Mouse (Mus musculus) stomach, embryonic 14.5 days (tissue): ENCODE results near the gene Zfp503. TPM values are rescaled to one million over a fixed set of nuclear protein-coding genes. Genes with fewer than 3 reads are reported as not detected.

Experiments
- ATAC-seq: fragments of 200-750 bp; cut with Nextera tagmentation; 2 replicates; pipeline ENCODE4 v1.8.0; 2017; ENCODE audit warnings: low read depth, moderate TSS enrichment; ENCODE audit not compliant: insufficient number of reproducible peaks, insufficient read depth, low FRiP score
- H3K27ac ChIP-seq: fragments of 300-500 bp; sonication (generic); 2 replicates; pipeline ENCODE4 v1.5.1; 2014; ENCODE audit warnings: mild to moderate bottlenecking, low read length, moderate library complexity, mixed read lengths
- H3K27me3 ChIP-seq: fragments of 300-500 bp; sonication (generic); 2 replicates; pipeline ENCODE4 v1.6.1; 2014; ENCODE audit warnings: low read length, control low read depth, mixed read lengths; ENCODE audit not compliant: control insufficient read depth, insufficient read depth
- H3K36me3 ChIP-seq: fragments of 300-500 bp; sonication (generic); 2 replicates; pipeline ENCODE4 v1.6.1; 2014; ENCODE audit warnings: mild to moderate bottlenecking, control low read depth, low read length, moderate library complexity, mixed read lengths; ENCODE audit not compliant: control insufficient read depth, insufficient read depth
- H3K4me1 ChIP-seq: fragments of 300-500 bp; sonication (generic); 2 replicates; pipeline ENCODE4 v1.6.1; 2014; ENCODE audit warnings: low read length, control low read depth, mixed read lengths; ENCODE audit not compliant: control insufficient read depth, insufficient read depth
- H3K4me2 ChIP-seq: fragments of 300-500 bp; sonication (generic); replicated peaks from 2 replicates; pipeline ENCODE4 v1.6.1; 2014; ENCODE audit warnings: low read depth, low read length, control low read depth
- H3K4me3 ChIP-seq: fragments of 300-500 bp; sonication (generic); 2 replicates; pipeline ENCODE4 v1.5.1; 2014; ENCODE audit warnings: low read depth, low read length, control low read depth
- H3K9ac ChIP-seq: fragments of 300-500 bp; sonication (generic); replicated peaks from 2 replicates; pipeline ENCODE4 v1.6.1; 2014; ENCODE audit warnings: low read depth, mild to moderate bottlenecking, control low read depth, low read length, moderate library complexity, mixed read lengths
- H3K9me3 ChIP-seq: fragments of 300-500 bp; sonication (generic); 2 replicates; pipeline ENCODE4 v1.6.1; 2016; ENCODE audit warnings: low read depth, low read length, control low read depth; ENCODE audit not compliant: control insufficient read depth
- WGBS: fragments of 180-500 bp; shearing (Covaris S2); extraction: QIAGEN DNeasy Blood & Tissue Kit; methylation state at CpG from one replicate; pipeline ENCODE4 v1.1.7; 2014; 5-methylcytosine and 5-hydroxymethylcytosine counted together
- polyA plus RNA-seq: library from polyadenylated mRNA; unstranded; fragments of >200 nt; fragmentation: Nextera tagmentation; extraction: Ambion mirVana; gene quantifications from 2 replicates; pipeline ENCODE4 v1.2.1, GENCODE M21; 2014

Gene Zfp503
- polyA plus RNA-seq, 1 experiment from 2014 or later: 15.2 TPM

GRCm38 (mm10) chr14:21983950-21984730 is 5.3 kb downstream of the Zfp503 start:
- peak overlapping the region; percentile 97 for H3K4me3 ChIP-seq
- ATAC-seq: no peak
- peak overlapping the region; percentile 99 for H3K9ac ChIP-seq
- H3K36me3 ChIP-seq: peaks cover 20% of the 10 kb centered on the region
- WGBS: 9% methylated on average over 18 of the region's 18 CpGs
- peaks cover 12% of the 10 kb centered on the region; the same call in 1 of the 2 replicates for H3K4me1 ChIP-seq
- H3K27me3 ChIP-seq: no peaks in the 10 kb centered on the region
- no peaks in the 10 kb centered on the region for H3K9me3 ChIP-seq
- peak overlapping the region; percentile 100; the same call in 1 of the 2 replicates for H3K27ac ChIP-seq
- H3K4me2 ChIP-seq: peak overlapping the region; percentile 91

- Histone ChIP-seq H3K4me1 (peaks cover 12% of the 10 kb centered on the region; the same call in 1 of the 2 replicates), H3K27ac (peak overlapping the region; percentile 90), H3K36me3 (peaks cover 20% of the 10 kb centered on the region), H3K4me2 (peak overlapping the region; percentile 91), H3K4me3 (peak overlapping the region; percentile 97), H3K9me3 (no peaks in the 10 kb centered on the region), H3K9ac (peak overlapping the region; percentile 76), H3K27me3 (no peaks in the 10 kb centered on the region)
- no peak for ATAC-seq
- WGBS: 6% methylated on average over 22 of the region's 22 CpGs
Measured at GRCm38 (mm10) chr14:21983311-21983949, 6.0 kb downstream of the Zfp503 start.

DNA sequence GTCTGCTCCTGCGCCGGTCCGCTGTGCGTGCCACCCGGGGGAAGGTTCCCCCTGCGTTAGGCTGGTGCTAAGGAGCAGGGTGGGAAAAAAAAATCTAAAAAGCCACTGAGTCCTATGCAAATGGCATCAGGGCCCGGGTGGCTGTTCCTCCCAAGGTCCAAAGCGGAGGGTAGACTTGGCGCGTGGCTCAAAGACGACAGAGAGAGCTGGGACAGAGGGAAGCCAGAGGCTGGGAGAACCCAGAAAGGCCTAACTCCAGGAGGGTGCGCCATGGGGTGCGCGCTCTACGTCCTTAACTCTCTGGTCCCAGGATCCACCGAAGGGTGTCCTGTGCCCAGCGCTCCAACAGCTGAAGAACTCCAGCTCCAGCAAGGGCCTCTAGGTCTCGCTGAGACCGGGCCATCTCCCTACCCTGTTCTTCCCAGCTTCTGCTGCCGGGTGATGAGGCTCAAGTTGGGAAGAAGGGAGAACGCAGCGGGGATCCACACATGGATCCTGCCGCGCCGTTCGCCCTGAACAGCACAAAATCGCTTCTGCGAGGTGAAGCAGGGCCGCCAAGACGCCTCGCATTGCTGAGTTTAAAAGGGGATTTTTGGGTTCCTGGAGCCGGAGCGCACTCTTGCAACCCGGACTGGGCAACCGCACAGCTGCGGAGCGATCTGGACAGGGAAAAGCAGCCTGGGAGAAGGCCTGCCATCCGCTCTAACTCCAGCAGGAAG is 6.7 kb downstream of the Zfp503 start:
- no peak for ATAC-seq
- 9% methylated on average over 38 of the region's 38 CpGs for WGBS

DNA sequence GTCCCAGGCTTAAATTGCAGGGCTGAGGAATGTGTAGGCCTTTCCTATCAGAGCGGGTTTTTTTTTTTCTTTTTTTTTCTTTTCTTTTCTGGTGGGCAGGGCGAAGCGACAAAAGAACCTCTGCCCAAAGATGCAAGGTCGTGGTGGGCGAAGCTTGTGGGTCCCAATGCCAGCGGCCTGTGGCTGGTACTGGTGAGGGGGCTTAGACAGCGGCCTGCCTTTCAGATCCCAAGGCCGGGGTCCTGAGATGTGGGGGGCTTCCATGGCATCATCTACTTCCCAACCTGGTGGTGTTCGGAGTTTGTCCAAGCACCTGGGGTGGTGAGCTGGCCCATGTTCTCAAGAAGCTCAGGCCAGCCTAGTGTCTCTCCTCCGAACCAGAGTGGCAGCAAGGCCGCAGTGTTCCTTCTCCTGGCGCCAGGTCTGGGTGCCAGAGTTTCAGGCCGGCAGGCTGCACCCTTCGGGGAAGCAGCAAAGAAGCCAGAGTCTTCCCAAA is 7.3 kb downstream of the Zfp503 start:
- H3K4me3 ChIP-seq: peak overlapping the region; percentile 97
- peak overlapping the region; percentile 91 for H3K4me2 ChIP-seq
- 34% methylated on average over 14 of the region's 14 CpGs for WGBS
- no peaks in the 10 kb centered on the region for H3K9me3 ChIP-seq
- H3K4me1 ChIP-seq: peaks cover 12% of the 10 kb centered on the region; the same call in 1 of the 2 replicates
- H3K9ac ChIP-seq: peak overlapping the region; percentile 76
- H3K36me3 ChIP-seq: peaks cover 20% of the 10 kb centered on the region
- peak overlapping the region; percentile 90 for H3K27ac ChIP-seq
- H3K27me3 ChIP-seq: no peaks in the 10 kb centered on the region
- ATAC-seq: no peak

More for the DNA sequence above, 6.7 kb downstream of the Zfp503 start:
- Histone ChIP-seq H3K27me3 (no peaks in the 10 kb centered on the region), H3K4me3 (peak overlapping the region; percentile 97), H3K4me2 (peak overlapping the region; percentile 91), H3K9me3 (no peaks in the 10 kb centered on the region), H3K9ac (peak overlapping the region; percentile 76), H3K27ac (peak overlapping the region; percentile 90), H3K4me1 (peaks cover 12% of the 10 kb centered on the region; the same call in 1 of the 2 replicates), H3K36me3 (peaks cover 20% of the 10 kb centered on the region)

- Histone ChIP-seq H3K27me3 (no peaks in the 10 kb centered on the region), H3K9ac (no peak overlapping the region), H3K27ac (peak overlapping the region; percentile 90; the same call in 1 of the 2 replicates), H3K4me3 (peak overlapping the region; percentile 97; the same call in 1 of the 2 replicates), H3K4me2 (peak overlapping the region; percentile 91), H3K4me1 (peaks cover 12% of the 10 kb centered on the region; the same call in 1 of the 2 replicates), H3K36me3 (peaks cover 20% of the 10 kb centered on the region), H3K9me3 (no peaks in the 10 kb centered on the region; the same call in 1 of the 2 replicates)
- ATAC-seq: peak; percentile 78
- WGBS: 2% methylated on average over 22 of the region's 22 CpGs
Measured at GRCm38 (mm10) chr14:21981462-21981861, 7.9 kb downstream of the Zfp503 start.

- H3K9ac ChIP-seq: 0 out of 2 replicates have a peak overlapping the region, but pooled peaks have one; percentile 18
- H3K4me3 ChIP-seq: no peak overlapping the region
- ATAC-seq: peak; percentile 71; the same call in 1 of the 2 replicates
- peaks cover 5% of the 10 kb centered on the region; the same call in 1 of the 2 replicates for H3K4me1 ChIP-seq
- H3K4me2 ChIP-seq: no peak overlapping the region
- no peaks in the 10 kb centered on the region for H3K9me3 ChIP-seq
- no peak overlapping the region for H3K27ac ChIP-seq
- H3K36me3 ChIP-seq: no peaks in the 10 kb centered on the region
- WGBS: 45% methylated on average over 4 of the region's 4 CpGs
- no peaks in the 10 kb centered on the region for H3K27me3 ChIP-seq
Measured at GRCm38 (mm10) chr14:21968978-21969377, 20.4 kb downstream of the Zfp503 start.

GRCm38 (mm10) chr14:21967375-21968010 is 21.9 kb downstream of the Zfp503 start:
- no peaks in the 10 kb centered on the region for H3K9me3 ChIP-seq
- no peak overlapping the region for H3K4me3 ChIP-seq
- no peak overlapping the region for H3K9ac ChIP-seq
- H3K4me1 ChIP-seq: peaks cover 5% of the 10 kb centered on the region; the same call in 1 of the 2 replicates
- H3K36me3 ChIP-seq: no peaks in the 10 kb centered on the region
- WGBS: 54% methylated on average over 12 of the region's 12 CpGs
- no peak overlapping the region for H3K4me2 ChIP-seq
- H3K27ac ChIP-seq: no peak overlapping the region
- ATAC-seq: no peak
- no peaks in the 10 kb centered on the region for H3K27me3 ChIP-seq
